Comparison of ENCODE assay signal across 9 mouse cellular contexts in genomic region chr10:60124078-60124477, GRCm38 (mm10). TPM values are rescaled to one million over a fixed set of nuclear protein-coding genes. Genes with fewer than 3 reads are reported as not detected.
DNase-seq lines count a peak whose midpoint lies in the region; TF ChIP-seq lines count a peak whose summit lies in the region.
"Had no signal": no experiment of that assay in that cellular context is flagged by ENCODE, and none has a peak within 500 bp of the region (broad histone marks: within the 10 kb centered on the region; RNA-seq: fewer than 3 reads in every experiment).

No protein-coding gene starts in this region.

- peak; percentile 49; the same call in 1 of the 2 replicates for TF ChIP-seq CTCF in kidney, adult 2 months (conservative IDR thresholded peaks at IDR 0.05; ENCODE audit: insufficient read depth, insufficient read length, low read depth, low read length)

- no peak overlapping the region for H3K4me3 ChIP-seq in kidney, adult 2 months (ENCODE audit: insufficient read depth, low read depth, low read length)
- H3K4me3 ChIP-seq: liver, embryonic 15.5 days had no signal

- no peaks in the 10 kb centered on the region for H3K36me3 ChIP-seq in kidney, adult 2 months (ENCODE audit: control insufficient read depth, insufficient read depth, low read length)
- H3K36me3 ChIP-seq: liver, embryonic 15.5 days had no signal

- 73% methylated on average over 6 of the region's 6 CpGs for WGBS in kidney, adult 2 months

- no peaks in the 10 kb centered on the region for H3K4me1 ChIP-seq in kidney, adult 2 months (ENCODE audit: control insufficient read depth, insufficient read depth, low read length)

- H3K27ac ChIP-seq in kidney, adult 2 months (ENCODE audit: insufficient read depth, low read depth, low read length): no peak overlapping the region
- H3K27ac ChIP-seq: liver, embryonic 15.5 days had no signal

- no peaks in the 10 kb centered on the region for H3K27me3 ChIP-seq in kidney, adult 2 months (replicated peaks; ENCODE audit: control insufficient read depth, insufficient read depth, low read length)

- no peak for TF ChIP-seq POLR2A in kidney, adult 2 months (IDR thresholded peaks at IDR 0.05; ENCODE audit: low read depth, low read length)

- DNase-seq in adrenal gland, adult 18-20 months (ENCODE audit: low spot score in 2 of 2): peak; percentile 10 to 42
- no peak for DNase-seq in adrenal gland, postnatal 4 days (ENCODE audit: low spot score in 2 of 2)
- DNase-seq in kidney, adult 2 months: no peak
- no peak for DNase-seq in kidney, postnatal 14 days
- peak; percentile 77 for DNase-seq in ES-CJ7 (ENCODE audit: low read depth, low spot score)
- peak; percentile 40 for DNase-seq in lung, postnatal 10 days
- no peak for DNase-seq in left cerebral cortex, adult 9 months (ENCODE audit: low spot score in 2 of 2)
- no peak for DNase-seq in right cerebral cortex, postnatal 36 days (ENCODE audit: low spot score in 2 of 2)

RNA-seq across cellular contexts. Expression of gene Spock2, which starts 18.1 kb away (rescaled TPM):
- total RNA-seq in adrenal gland, adult 18-20 months (2021): 10 to 100 TPM; 41.7 to 51.4 TPM
- 10 to 100 TPM; 43.4 to 47.2 TPM for total RNA-seq in adrenal gland, postnatal 4 days (2021)
- 1.7 and 2.3 TPM in 2 replicates for polyA plus RNA-seq in kidney, adult 2 months (2012; rRNA removed)

Comparison
In these comparisons a context has a peak if more than half of its experiments do, and no peak if none do; other contexts are left out.
1. DNase-seq: peak in adrenal gland, adult 18-20 months (2 of 2), ES-CJ7 (single experiment) and lung, postnatal 10 days (single experiment); none in adrenal gland, postnatal 4 days (0 of 2), kidney, adult 2 months (single experiment), kidney, postnatal 14 days (single experiment), left cerebral cortex, adult 9 months (0 of 2) and right cerebral cortex, postnatal 36 days (0 of 2).